Mouse (Mus musculus): ENCODE data around the gene Gm6525.

DNA sequence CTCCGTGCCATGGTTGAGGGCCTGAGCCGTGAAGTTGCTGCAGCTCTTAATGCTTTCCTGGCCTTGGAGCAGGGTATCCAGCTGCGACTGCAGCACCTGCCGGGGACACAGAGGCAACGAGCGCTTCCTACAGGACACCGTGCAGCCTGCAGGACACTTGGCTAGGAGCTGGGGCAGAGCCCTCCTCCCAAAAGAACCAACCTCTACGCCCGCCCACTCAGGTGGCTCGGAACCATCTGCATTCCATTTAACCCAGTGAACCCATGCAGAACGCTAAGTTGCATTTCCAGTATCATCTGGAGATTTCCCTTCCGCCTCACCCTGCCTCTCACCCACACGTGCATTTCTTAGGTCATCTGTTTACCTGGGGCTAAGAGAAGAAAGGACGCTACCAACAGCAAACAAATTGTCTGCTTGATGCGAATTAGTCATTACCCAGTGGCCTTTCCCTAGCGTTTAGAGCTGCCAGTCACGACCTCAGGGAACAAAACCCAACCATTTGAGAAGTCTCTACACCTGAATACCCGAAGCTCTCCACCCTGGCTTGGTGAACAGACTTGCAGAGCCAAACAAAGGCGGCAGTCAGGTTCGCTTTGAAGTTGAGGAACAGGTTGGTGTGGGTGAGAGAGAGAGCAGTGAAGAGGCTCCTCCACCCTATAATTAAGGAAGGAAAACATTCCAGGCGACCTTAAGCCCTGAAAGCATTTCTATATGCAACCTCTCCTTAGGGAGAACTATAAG, 17.4 kb downstream of the Gm6525 start:
- TF ChIP-seq CTCF (IDR thresholded peaks at IDR 0.05; ENCODE audit: low read depth): no peak
- TF ChIP-seq EP300 (IDR thresholded peaks at IDR 0.05; ENCODE audit: low read depth): no peak

Data from liver, embryonic 14.5 days (tissue).